Comparison of ENCODE assay signal across 13 mouse cellular contexts in genomic region chr6:126601843-126602326, GRCm38 (mm10). TPM values are rescaled to one million over a fixed set of nuclear protein-coding genes. Genes with fewer than 3 reads are reported as not detected.
DNase-seq lines count a peak whose midpoint lies in the region; ATAC-seq and TF ChIP-seq lines count a peak whose summit lies in the region.
"Had no signal": no experiment of that assay in that cellular context is flagged by ENCODE, and none has a peak within 500 bp of the region (broad histone marks: within the 10 kb centered on the region; RNA-seq: fewer than 3 reads in every experiment).

No protein-coding gene starts in this region.

- no peak overlapping the region for H3K4me3 ChIP-seq in cerebellum, adult 2 months (replicated peaks; ENCODE audit: insufficient read depth, low read depth, low read length)
- no peak overlapping the region for H3K4me3 ChIP-seq in hindbrain, postnatal 0 days (ENCODE audit: low read length)
- H3K4me3 ChIP-seq: limb, embryonic 10.5 days had no signal

- TF ChIP-seq POLR2A in cerebellum, adult 2 months (IDR thresholded peaks at IDR 0.05; ENCODE audit: borderline replicate concordance, insufficient read depth, low read length): no peak

- TF ChIP-seq CTCF in cerebellum, adult 2 months (IDR thresholded peaks at IDR 0.05; ENCODE audit: borderline replicate concordance, insufficient read depth, low read depth, low read length): no peak
- TF ChIP-seq CTCF in hindbrain, postnatal 0 days (IDR thresholded peaks at IDR 0.05; ENCODE audit: low read depth): no peak

- ATAC-seq in hindbrain, postnatal 0 days: peak; percentile 72

- H3K9ac ChIP-seq in hindbrain, postnatal 0 days (replicated peaks; ENCODE audit: low read length): no peak overlapping the region
- H3K9ac ChIP-seq: liver, embryonic 14.5 days had no signal

- peak overlapping the region; percentile 84 for H3K27ac ChIP-seq in cerebellum, adult 2 months (ENCODE audit: insufficient read depth, low read length)
- peak overlapping the region; percentile 18; the same call in 1 of the 2 replicates for H3K27ac ChIP-seq in hindbrain, postnatal 0 days
- H3K27ac ChIP-seq: limb, embryonic 10.5 days; liver, embryonic 14.5 days had no signal

- DNase-seq in cerebellum, adult 2 months: peak in 1 of 2 experiments; percentile 79
- DNase-seq in cerebellum, adult 11 months: no peak
- peak; percentile 45 for DNase-seq in layer of hippocampus, adult 9-11 months
- no peak for DNase-seq in layer of hippocampus, adult 8-10 months (ENCODE audit: low spot score in 2 of 2)
- peak; percentile 59 for DNase-seq in brain, embryonic 18.5 days (ENCODE audit: low read depth, low spot score)
- peak; percentile 57 for DNase-seq in hindbrain, postnatal 0 days (ENCODE audit: low spot score)
- DNase-seq in spleen, postnatal 4 days (ENCODE audit: low spot score in 2 of 2): no peak
- no peak for DNase-seq in adipocyte (ENCODE audit: low spot score)
- DNase-seq: adrenal gland, adult 8-10 months; lung, postnatal 14 days; right cerebral cortex, postnatal 14 days had no signal

- no peaks in the 10 kb centered on the region for H3K36me3 ChIP-seq in hindbrain, postnatal 0 days (ENCODE audit: insufficient read depth, low read length)
- H3K36me3 ChIP-seq: limb, embryonic 10.5 days had no signal

- no peaks in the 10 kb centered on the region for H3K27me3 ChIP-seq in cerebellum, adult 2 months (ENCODE audit: control insufficient read depth, insufficient read depth, low read length)
- no peaks in the 10 kb centered on the region for H3K27me3 ChIP-seq in hindbrain, postnatal 0 days (ENCODE audit: insufficient read depth, low read length)

- 22% methylated on average over 13 of the region's 13 CpGs for WGBS in cerebellum, adult 2 months
- 68% methylated on average over 13 of the region's 13 CpGs for WGBS in hindbrain, postnatal 0 days

- H3K9me3 ChIP-seq in hindbrain, postnatal 0 days (ENCODE audit: low read length): no peaks in the 10 kb centered on the region
- H3K9me3 ChIP-seq: limb, embryonic 10.5 days had no signal

- peaks cover 60% of the 10 kb centered on the region for H3K4me1 ChIP-seq in cerebellum, adult 2 months (ENCODE audit: control insufficient read depth, insufficient read depth, low read length)
- H3K4me1 ChIP-seq in hindbrain, postnatal 0 days (ENCODE audit: insufficient read depth, low read length): no peaks in the 10 kb centered on the region
- H3K4me1 ChIP-seq: limb, embryonic 10.5 days had no signal

- H3K4me2 ChIP-seq in hindbrain, postnatal 0 days (ENCODE audit: low read depth, low read length): no peak overlapping the region

RNA-seq across cellular contexts. Expression of gene Kcna1, which starts 44.3 kb away (rescaled TPM):
- 71.1 and 72.6 TPM in 2 replicates for polyA plus RNA-seq in cerebellum, adult 2 months (2012; rRNA removed)
- 100 to 1,000 TPM; 118 to 123 (median 121) TPM for total RNA-seq in layer of hippocampus, adult 8-10 months (2022)
- 8.9 and 9.4 TPM in 2 replicates for total RNA-seq in hindbrain, postnatal 0 days (2014; rRNA removed)
- 7.2 and 7.9 TPM in 2 replicates for polyA plus RNA-seq in hindbrain, postnatal 0 days (2015; fragmentation: Nextera tagmentation; extraction: Ambion mirVana)
- polyA plus RNA-seq: liver, embryonic 14.5 days had no signal

Comparison
In these comparisons a context has a peak if more than half of its experiments do, and no peak if none do; other contexts are left out.
1. DNase-seq: peak in layer of hippocampus, adult 9-11 months (single experiment), brain, embryonic 18.5 days (single experiment) and hindbrain, postnatal 0 days (single experiment); none in cerebellum, adult 11 months (single experiment), layer of hippocampus, adult 8-10 months (0 of 2), spleen, postnatal 4 days (0 of 2) and adipocyte (single experiment).
2. RNA of gene Kcna1, which starts 44.3 kb away (total RNA-seq): 118 to 123 TPM in layer of hippocampus, adult 8-10 months; 8.9 to 9.4 TPM in hindbrain, postnatal 0 days; every median in the first group is over 10 times any median in the second.